Mouse (Mus musculus) kidney, adult 9 months (tissue): Measurements from ENCODE around the gene Ddx19b.
"Not testable (repeated sequence)": the region's sequence is repeated elsewhere in the genome, so short reads cannot be mapped to it uniquely, and the experiment has no call there.

Source experiments
- DNase-seq: peaks from one replicate; pipeline ENCODE4 v3.0.0; 2022

Gene Ddx19b

GRCm38 (mm10) chr8:110963051-110963450, 68.5 kb downstream of the Ddx19b start:
- no peak for DNase-seq

- DNase-seq = no peak
Observed at GRCm38 (mm10) chr8:110959906-110960305, 71.6 kb downstream of the Ddx19b start.

DNA sequence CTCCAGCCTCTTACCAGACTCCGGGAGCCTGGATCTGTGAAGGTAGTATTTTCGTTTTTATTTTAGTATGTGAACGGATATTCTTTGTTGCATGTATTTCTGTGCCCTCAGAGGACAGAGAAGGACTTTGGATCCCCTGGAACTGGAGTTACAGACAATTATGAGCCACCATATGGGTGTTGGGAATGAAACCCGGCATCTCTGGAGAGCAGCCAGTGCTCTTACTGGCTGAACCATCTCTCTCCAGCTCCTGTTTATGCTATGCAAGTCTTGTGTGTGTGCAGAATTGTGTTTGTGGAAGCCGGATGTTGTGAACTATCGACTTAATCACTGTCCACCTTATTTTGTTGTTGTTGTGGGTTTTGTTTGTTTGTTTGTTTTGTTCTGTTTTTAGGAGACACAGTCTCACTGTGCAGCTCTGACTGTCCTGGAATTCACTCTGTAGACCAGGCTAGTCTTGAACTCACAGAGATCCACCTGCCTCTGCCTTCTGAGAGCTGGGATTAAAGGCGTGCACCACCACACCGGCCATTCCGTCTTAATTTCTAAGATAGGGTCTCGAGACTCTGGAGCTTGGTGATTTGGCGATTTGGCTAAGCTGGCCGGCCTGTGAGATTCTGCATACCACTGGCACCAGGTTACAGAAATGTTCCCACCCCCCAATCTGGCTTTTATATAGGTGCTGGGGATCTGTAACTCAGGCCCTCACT, 72.3 kb downstream of the Ddx19b start:
- no peak for DNase-seq

- DNase-seq = not testable (repeated sequence)
Observed at GRCm38 (mm10) chr8:110958553-110958952, 73.0 kb downstream of the Ddx19b start.

DNA sequence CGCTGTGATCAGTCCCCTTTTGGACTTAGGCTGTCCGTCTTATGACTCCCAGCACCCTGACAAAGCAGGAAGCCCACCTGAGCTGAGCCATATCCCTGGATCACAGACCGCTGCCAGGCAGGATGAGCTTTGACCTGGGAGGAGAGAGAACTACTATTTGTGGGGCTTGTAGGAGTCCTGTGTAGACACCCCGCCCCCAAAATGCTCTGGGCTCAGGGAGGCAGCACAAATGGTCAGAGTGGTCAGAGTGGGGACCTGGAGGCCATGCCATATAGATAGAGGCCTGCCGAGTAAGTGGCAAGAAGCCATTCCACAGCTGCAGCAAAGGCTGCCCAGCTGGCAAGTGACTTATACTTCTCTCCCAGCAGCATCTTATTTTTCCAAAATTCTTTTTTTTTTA, 73.4 kb downstream of the Ddx19b start:
- no peak for DNase-seq

DNA sequence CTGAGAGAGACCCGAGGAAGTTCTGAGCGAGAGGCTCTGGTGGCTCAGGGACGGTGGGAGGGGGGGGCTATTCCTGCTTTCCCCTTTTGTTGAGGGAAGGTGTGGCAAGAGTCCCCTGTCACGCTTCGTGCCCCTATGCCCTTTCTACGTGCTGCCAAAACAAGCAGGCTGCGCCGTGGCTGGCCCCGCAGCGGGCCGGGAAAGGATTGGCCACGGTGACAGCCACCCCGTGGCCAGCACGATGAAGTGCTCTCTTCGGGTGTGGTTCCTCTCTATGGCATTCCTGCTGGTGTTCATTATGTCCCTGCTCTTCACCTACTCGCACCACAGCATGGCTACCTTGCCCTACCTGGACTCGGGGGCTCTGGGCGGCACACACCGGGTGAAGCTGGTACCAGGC, 74.1 kb downstream of the Ddx19b start:
- no peak for DNase-seq

DNA sequence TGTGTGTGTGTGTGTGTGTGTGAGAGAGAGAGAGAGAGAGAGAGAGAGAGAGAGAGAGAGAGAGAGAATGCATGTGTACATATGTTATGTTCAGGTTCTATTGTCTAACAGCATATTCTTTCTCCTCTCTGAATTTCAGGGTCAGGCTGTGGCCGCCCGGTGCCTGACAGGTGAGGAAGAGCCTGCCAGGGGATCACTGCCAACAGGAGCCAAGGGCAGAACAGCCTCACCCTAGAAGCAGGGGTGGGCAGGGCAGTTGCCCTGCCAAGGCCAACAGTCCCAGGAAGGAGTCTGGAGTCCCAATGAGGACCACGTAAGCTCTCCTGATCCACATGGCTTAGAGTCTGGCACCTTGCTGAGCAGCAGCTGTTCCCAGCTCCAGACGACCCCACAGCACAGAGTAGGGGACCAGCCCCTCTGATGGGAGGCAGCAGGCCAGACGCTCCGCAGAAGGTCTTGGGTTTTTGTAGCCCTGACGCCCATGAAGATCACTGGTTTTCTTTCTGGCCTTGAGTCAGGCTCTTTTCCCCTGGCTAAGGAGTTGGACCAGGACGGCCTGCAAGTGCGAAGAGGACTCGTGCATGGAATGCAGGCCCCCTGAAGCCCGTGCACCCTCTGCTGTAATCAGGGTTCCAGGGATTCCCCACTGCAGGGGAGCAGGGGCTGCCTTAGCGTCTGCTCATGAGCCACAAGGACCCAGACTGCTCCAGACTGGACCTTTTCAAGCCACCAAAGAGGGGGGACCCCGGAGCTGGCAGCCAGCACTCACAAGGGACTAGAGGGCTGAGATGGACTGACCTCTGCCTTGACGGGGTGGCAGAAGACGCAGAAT, 74.7 kb downstream of the Ddx19b start:
- no peak for DNase-seq

- no peak for DNase-seq
Observed at GRCm38 (mm10) chr8:110954776-110955175, 76.8 kb downstream of the Ddx19b start.
